Mouse (Mus musculus): ENCODE measurements around the gene Neil1.
A peak's percentile ranks its signal among the peaks of the same experiment; 100 is the strongest.

Gene Neil1

GRCm38 (mm10) chr9:57138507-57138906 lies 9.6 kb downstream of the Neil1 start:
- no peak for DNase-seq

- DNase-seq = no peak
These were observed 10.3 kb downstream of the Neil1 start for GRCm38 (mm10) chr9:57137777-57138176.

GRCm38 (mm10) chr9:57137246-57137645 lies 10.9 kb downstream of the Neil1 start:
- DNase-seq = no peak

- DNase-seq = peak; percentile 96
These were observed 17.3 kb downstream of the Neil1 start, which contains the start of gene Man2c1 for GRCm38 (mm10) chr9:57130577-57131433. Gene Man2c1, plus strand, starts transcription at chr9:57130690.

GRCm38 (mm10) chr9:57129641-57130040 lies 18.5 kb downstream of the Neil1 start:
- DNase-seq = no peak

GRCm38 (mm10) chr9:57117261-57117755 lies 30.8 kb downstream of the Neil1 start:
- DNase-seq = no peak
